Mouse (Mus musculus): ENCODE results near the gene Vwde. TPM values are rescaled to one million over a fixed set of nuclear protein-coding genes. Genes with fewer than 3 reads are reported as not detected.

Vwde gene
- total and polyA plus RNA-seq, 3 experiments: not detected

GRCm38 (mm10) chr6:13180061-13180460 is 44.7 kb downstream of the Vwde start:
- DNase-seq: no peak
- intact Hi-C loops (cut with DNase I): no loop called here
- H3K36me3 ChIP-seq (ENCODE audit: control insufficient read depth, insufficient read depth, low read length): no peaks in the 10 kb centered on the region
- H3K79me2 ChIP-seq (replicated peaks; ENCODE audit: control insufficient read depth, insufficient read depth, low read length): no peaks in the 10 kb centered on the region
- TF ChIP-seq POLR2A (IDR thresholded peaks at IDR 0.05; ENCODE audit: insufficient read depth, low read depth, low read length) (no peak), CTCF (IDR thresholded peaks at IDR 0.05) (no peak), EP300 (IDR thresholded peaks at IDR 0.05; ENCODE audit: insufficient read depth, low read depth, low read length) (no peak)
- WGBS: 69% methylated on average over 3 of the region's 3 CpGs
- H3K27me3 ChIP-seq (ENCODE audit: control insufficient read depth, insufficient read depth, low read length): no peaks in the 10 kb centered on the region
- no peaks in the 10 kb centered on the region for H3K4me1 ChIP-seq (ENCODE audit: control insufficient read depth, insufficient read depth, low read length)
- no peak overlapping the region for H3K4me3 ChIP-seq
- H3K27ac ChIP-seq: no peak overlapping the region
- no peak overlapping the region for H3K9ac ChIP-seq (ENCODE audit: low read depth, low read length)

GRCm38 (mm10) chr6:13169459-13170150 is 55.2 kb downstream of the Vwde start:
- intact Hi-C loops (cut with DNase I): no loop called here

GRCm38 (mm10) chr6:13166240-13166937 is 58.4 kb downstream of the Vwde start:
- H3K4me3 ChIP-seq: no peak overlapping the region
- TF ChIP-seq POLR2A (IDR thresholded peaks at IDR 0.05; ENCODE audit: insufficient read depth, low read depth, low read length) (no peak), EP300 (IDR thresholded peaks at IDR 0.05; ENCODE audit: insufficient read depth, low read depth, low read length) (no peak), CTCF (IDR thresholded peaks at IDR 0.05) (no peak)
- H3K27me3 ChIP-seq (ENCODE audit: control insufficient read depth, insufficient read depth, low read length): no peaks in the 10 kb centered on the region
- no peak for DNase-seq
- no peak overlapping the region for H3K9ac ChIP-seq (ENCODE audit: low read depth, low read length)
- no peak overlapping the region for H3K27ac ChIP-seq
- H3K79me2 ChIP-seq (replicated peaks; ENCODE audit: control insufficient read depth, insufficient read depth, low read length): no peaks in the 10 kb centered on the region
- no peaks in the 10 kb centered on the region for H3K4me1 ChIP-seq (ENCODE audit: control insufficient read depth, insufficient read depth, low read length)
- 84% methylated on average over 9 of the region's 9 CpGs for WGBS
- intact Hi-C loops (cut with DNase I): no loop called here
- H3K36me3 ChIP-seq (ENCODE audit: control insufficient read depth, insufficient read depth, low read length): no peaks in the 10 kb centered on the region

More at GRCm38 (mm10) chr6:13169459-13170150, 55.2 kb downstream of the Vwde start:
- no peak overlapping the region for H3K9ac ChIP-seq (ENCODE audit: low read depth, low read length)
- no peak overlapping the region for H3K4me3 ChIP-seq
- no peaks in the 10 kb centered on the region for H3K36me3 ChIP-seq (ENCODE audit: control insufficient read depth, insufficient read depth, low read length)
- TF ChIP-seq CTCF (IDR thresholded peaks at IDR 0.05) (no peak), EP300 (IDR thresholded peaks at IDR 0.05; ENCODE audit: insufficient read depth, low read depth, low read length) (no peak), POLR2A (IDR thresholded peaks at IDR 0.05; ENCODE audit: insufficient read depth, low read depth, low read length) (no peak)
- WGBS: 58% methylated on average over 3 of the region's 3 CpGs
- no peak for DNase-seq
- H3K27me3 ChIP-seq (ENCODE audit: control insufficient read depth, insufficient read depth, low read length): no peaks in the 10 kb centered on the region
- no peaks in the 10 kb centered on the region for H3K79me2 ChIP-seq (replicated peaks; ENCODE audit: control insufficient read depth, insufficient read depth, low read length)
- H3K27ac ChIP-seq: no peak overlapping the region
- no peaks in the 10 kb centered on the region for H3K4me1 ChIP-seq (ENCODE audit: control insufficient read depth, insufficient read depth, low read length)

- Histone ChIP-seq H3K4me3 (no peak overlapping the region), H3K79me2 (replicated peaks; ENCODE audit: control insufficient read depth, insufficient read depth, low read length) (no peaks in the 10 kb centered on the region), H3K27me3 (ENCODE audit: control insufficient read depth, insufficient read depth, low read length) (no peaks in the 10 kb centered on the region), H3K9ac (ENCODE audit: low read depth, low read length) (no peak overlapping the region), H3K4me1 (ENCODE audit: control insufficient read depth, insufficient read depth, low read length) (no peaks in the 10 kb centered on the region), H3K36me3 (ENCODE audit: control insufficient read depth, insufficient read depth, low read length) (no peaks in the 10 kb centered on the region), H3K27ac (no peak overlapping the region)
- TF ChIP-seq EP300 (IDR thresholded peaks at IDR 0.05; ENCODE audit: insufficient read depth, low read depth, low read length) (no peak), POLR2A (IDR thresholded peaks at IDR 0.05; ENCODE audit: insufficient read depth, low read depth, low read length) (no peak), CTCF (IDR thresholded peaks at IDR 0.05) (peak; percentile 46)
- 92% methylated on average over 2 of the region's 2 CpGs for WGBS
- DNase-seq: no peak
- intact Hi-C loops (cut with DNase I): no loop called here
These were observed 65.3 kb downstream of the Vwde start for GRCm38 (mm10) chr6:13159437-13159836.

GRCm38 (mm10) chr6:13153888-13154697 is 70.7 kb downstream of the Vwde start:
- no peaks in the 10 kb centered on the region for H3K79me2 ChIP-seq (replicated peaks; ENCODE audit: control insufficient read depth, insufficient read depth, low read length)
- H3K9ac ChIP-seq (ENCODE audit: low read depth, low read length): no peak overlapping the region
- H3K4me3 ChIP-seq: no peak overlapping the region
- H3K27ac ChIP-seq: no peak overlapping the region
- no peak for DNase-seq
- WGBS: 93% methylated on average over 9 of the region's 9 CpGs
- intact Hi-C loops (cut with DNase I): loop anchor here (2.0 to 5.0 kb wide), 2 partner anchors 803 to 837 kb away; no protein-coding TSS in a partner anchor
- H3K27me3 ChIP-seq (ENCODE audit: control insufficient read depth, insufficient read depth, low read length): no peaks in the 10 kb centered on the region
- TF ChIP-seq POLR2A (IDR thresholded peaks at IDR 0.05; ENCODE audit: insufficient read depth, low read depth, low read length) (no peak), EP300 (IDR thresholded peaks at IDR 0.05; ENCODE audit: insufficient read depth, low read depth, low read length) (no peak), CTCF (IDR thresholded peaks at IDR 0.05) (no peak)
- H3K36me3 ChIP-seq (ENCODE audit: control insufficient read depth, insufficient read depth, low read length): no peaks in the 10 kb centered on the region
- no peaks in the 10 kb centered on the region for H3K4me1 ChIP-seq (ENCODE audit: control insufficient read depth, insufficient read depth, low read length)
